Mouse (Mus musculus): ENCODE data around the gene Dixdc1. TPM values are rescaled to one million over a fixed set of nuclear protein-coding genes. Genes with fewer than 3 reads are reported as not detected.

Gene Dixdc1
- polyA plus RNA-seq, 1 experiment from 2014 or later: 21.4 TPM

DNA sequence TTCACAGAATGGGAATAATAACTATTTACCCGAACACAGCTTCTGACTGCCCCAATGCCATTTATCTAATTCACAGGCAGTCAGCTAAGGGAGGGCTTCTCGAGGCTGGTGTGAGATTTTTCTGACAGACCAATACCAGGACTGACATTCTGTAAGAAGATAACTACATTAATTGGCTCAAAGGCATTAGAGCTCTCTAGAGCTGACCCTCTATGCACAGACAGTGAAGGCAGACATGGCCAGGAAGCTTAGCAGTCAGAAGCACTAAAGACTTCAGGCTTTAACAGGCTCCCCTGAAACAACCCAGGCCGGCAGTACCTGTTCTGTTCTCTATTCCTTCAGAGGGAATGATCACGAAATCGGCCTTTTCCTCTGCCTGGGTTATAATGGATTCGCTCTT, 44.2 kb downstream of the Dixdc1 start:
- 0 out of 2 replicates have a peak, but pooled peaks cover 7% of the 10 kb centered on the region for H3K36me3 ChIP-seq (ENCODE audit: poor library complexity, severe bottlenecking)
- H3K9me3 ChIP-seq (replicated peaks): no peaks in the 10 kb centered on the region
- 84% methylated on average over 6 of the region's 6 CpGs for WGBS
- ATAC-seq: no peak
- peaks cover 8% of the 10 kb centered on the region; the same call in 1 of the 2 replicates for H3K27me3 ChIP-seq
- no peak overlapping the region for H3K4me3 ChIP-seq
- H3K4me1 ChIP-seq: peaks cover 42% of the 10 kb centered on the region
- H3K4me2 ChIP-seq: no peak overlapping the region
- no peak overlapping the region for H3K9ac ChIP-seq
- no peak overlapping the region for H3K27ac ChIP-seq

DNA sequence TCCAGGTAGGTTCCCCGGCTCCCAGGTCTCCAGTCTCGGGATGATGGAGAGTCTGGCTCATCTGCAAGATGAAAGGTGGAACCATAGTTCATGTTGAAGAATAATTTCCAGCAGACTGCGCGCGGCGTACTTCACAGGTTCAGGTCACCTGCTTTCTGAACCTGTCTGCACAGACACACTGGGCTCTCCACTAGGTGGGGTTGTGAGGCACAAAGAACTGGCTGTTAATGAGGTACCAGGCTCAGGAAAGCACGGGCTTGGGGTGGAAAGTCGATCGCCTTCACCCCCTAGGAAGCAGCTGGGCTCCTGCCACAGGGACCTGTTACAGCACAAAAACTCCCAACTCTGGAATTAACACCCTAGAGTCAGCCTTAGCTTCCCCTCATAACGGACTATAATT, 45.7 kb downstream of the Dixdc1 start:
- 13% methylated on average over 10 of the region's 10 CpGs for WGBS
- H3K9me3 ChIP-seq (replicated peaks): no peaks in the 10 kb centered on the region
- H3K27ac ChIP-seq: no peak overlapping the region
- peaks cover 40% of the 10 kb centered on the region for H3K4me1 ChIP-seq
- no peak overlapping the region for H3K4me3 ChIP-seq
- no peaks in the 10 kb centered on the region for H3K27me3 ChIP-seq
- no peak for ATAC-seq
- H3K9ac ChIP-seq: no peak overlapping the region
- H3K36me3 ChIP-seq (ENCODE audit: poor library complexity, severe bottlenecking): peaks cover 17% of the 10 kb centered on the region; the same call in 1 of the 2 replicates
- no peak overlapping the region for H3K4me2 ChIP-seq

DNA sequence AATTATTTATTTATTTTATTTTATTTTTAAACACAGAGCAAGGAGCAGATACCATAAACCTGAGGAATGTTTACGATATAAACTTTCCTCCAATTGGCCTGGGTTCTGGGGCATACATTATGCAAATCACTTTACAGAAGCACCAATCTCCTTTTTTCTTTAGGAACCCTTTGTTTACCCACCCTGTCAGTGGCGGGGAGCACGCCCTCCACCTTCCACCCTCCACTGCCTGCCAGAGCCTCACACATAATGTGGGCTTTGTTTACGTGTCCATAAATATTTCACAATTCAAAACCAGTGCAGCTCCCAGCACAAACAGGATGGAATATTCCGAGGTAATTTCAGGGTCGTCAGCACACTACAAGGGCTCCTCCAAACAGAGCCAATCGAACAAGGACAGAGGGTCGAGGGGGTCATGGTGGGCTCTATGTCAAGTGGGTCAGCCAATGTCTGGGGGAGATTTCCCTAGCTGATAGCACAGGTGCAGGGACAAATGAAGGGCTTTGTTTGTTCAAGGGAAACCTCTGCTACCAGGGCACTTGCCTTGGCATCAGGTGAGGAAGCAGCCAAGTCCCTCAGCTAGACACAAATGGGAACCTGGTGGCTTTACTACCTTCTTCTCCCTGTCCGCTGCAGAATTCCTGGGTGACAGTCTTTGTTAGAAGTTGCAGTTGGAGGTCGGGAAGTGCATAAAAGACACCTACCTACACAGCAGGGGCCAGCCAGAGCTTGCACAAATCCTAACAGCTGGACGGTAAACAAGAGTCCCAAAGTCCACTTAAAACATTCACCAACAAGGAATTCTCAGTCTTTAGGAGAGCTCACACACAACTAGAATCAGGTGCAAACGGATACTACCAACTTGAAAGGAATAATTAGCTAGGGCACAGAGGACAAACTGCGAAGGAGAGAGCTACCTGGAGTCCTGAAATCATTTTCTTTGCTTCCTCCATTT, 46.4 kb downstream of the Dixdc1 start:
- Histone ChIP-seq H3K36me3 (ENCODE audit: poor library complexity, severe bottlenecking) (peaks cover 21% of the 10 kb centered on the region; the same call in 1 of the 2 replicates), H3K9me3 (replicated peaks) (no peaks in the 10 kb centered on the region), H3K27me3 (no peaks in the 10 kb centered on the region), H3K27ac (no peak overlapping the region), H3K4me3 (no peak overlapping the region), H3K4me1 (peaks cover 34% of the 10 kb centered on the region), H3K4me2 (peak overlapping the region; percentile 16), H3K9ac (peak overlapping the region; percentile 22; the same call in 1 of the 2 replicates)
- WGBS: 12% methylated on average over 13 of the region's 13 CpGs
- no peak; the same call in 1 of the 2 replicates for ATAC-seq

DNA sequence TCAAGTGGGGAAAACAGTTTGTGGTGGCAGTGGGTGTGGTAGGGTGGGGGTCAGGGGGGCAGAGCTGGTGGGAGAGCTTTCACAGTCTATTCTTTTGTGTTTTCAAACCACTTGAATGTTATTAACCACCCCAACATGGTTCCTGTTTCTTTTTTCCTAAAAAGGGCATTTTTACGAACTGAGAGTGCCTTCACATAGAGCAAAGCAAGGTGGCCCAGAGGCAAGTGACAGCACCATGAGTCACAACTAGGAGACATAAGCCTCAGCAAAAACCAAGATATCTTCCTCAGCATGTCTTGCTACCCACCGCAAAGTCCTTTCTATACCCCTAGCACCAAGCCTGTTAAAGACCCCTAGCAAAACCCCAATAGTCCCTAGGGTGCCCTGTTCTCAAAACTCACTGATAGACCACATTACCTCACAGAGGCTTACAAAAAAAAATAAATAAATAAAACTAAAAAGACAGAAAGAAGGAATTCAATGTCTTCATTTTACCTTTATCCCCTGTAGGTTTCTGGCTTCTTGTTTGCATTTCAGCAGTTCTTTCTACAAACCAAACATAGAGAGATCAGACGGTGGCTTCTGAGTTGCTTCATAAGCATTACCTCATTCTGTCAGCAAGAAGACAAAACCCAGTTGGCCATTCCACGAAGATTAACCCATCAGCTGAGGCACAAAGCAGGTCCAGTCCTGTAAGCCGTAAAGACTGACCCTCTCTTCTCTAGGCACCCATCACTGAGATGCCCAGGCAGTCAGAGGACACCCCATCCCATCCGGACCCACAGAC, 52.3 kb downstream of the Dixdc1 start:
- Histone ChIP-seq H3K4me3 (no peak overlapping the region), H3K9me3 (replicated peaks) (no peaks in the 10 kb centered on the region), H3K4me2 (no peak overlapping the region), H3K27me3 (no peaks in the 10 kb centered on the region), H3K9ac (no peak overlapping the region), H3K36me3 (ENCODE audit: poor library complexity, severe bottlenecking) (peaks cover 57% of the 10 kb centered on the region), H3K4me1 (0 out of 2 replicates have a peak, but pooled peaks cover under 1% of the 10 kb centered on the region), H3K27ac (no peak overlapping the region)
- 85% methylated on average over 6 of the region's 6 CpGs for WGBS
- no peak for ATAC-seq

DNA sequence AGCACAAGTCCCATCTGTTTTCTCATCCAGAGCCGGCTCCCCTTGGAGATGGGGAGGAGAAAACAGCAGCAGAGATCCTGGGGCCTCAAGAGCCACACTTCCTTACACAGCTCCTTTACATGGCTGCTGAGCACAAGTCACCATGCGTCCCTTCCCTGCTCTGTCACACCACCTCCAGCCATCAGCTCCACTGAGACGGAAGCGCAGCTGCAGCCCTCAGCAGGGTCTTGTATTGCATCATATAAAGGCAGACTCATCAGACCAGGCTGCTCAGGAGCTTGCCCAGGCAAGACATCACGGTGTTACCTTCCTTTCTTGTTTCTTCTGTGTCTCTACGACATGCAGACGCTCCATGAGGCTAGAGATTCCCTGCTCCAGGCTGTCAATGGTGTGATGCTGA, 57.6 kb downstream of the Dixdc1 start:
- H3K27ac ChIP-seq: no peak overlapping the region
- ATAC-seq: no peak
- H3K4me3 ChIP-seq: no peak overlapping the region
- H3K9me3 ChIP-seq (replicated peaks): no peaks in the 10 kb centered on the region
- no peaks in the 10 kb centered on the region for H3K27me3 ChIP-seq
- 77% methylated on average over 7 of the region's 7 CpGs for WGBS
- no peak overlapping the region for H3K4me2 ChIP-seq
- H3K9ac ChIP-seq: no peak overlapping the region
- H3K36me3 ChIP-seq (ENCODE audit: poor library complexity, severe bottlenecking): peaks cover 78% of the 10 kb centered on the region
- H3K4me1 ChIP-seq: no peaks in the 10 kb centered on the region

DNA sequence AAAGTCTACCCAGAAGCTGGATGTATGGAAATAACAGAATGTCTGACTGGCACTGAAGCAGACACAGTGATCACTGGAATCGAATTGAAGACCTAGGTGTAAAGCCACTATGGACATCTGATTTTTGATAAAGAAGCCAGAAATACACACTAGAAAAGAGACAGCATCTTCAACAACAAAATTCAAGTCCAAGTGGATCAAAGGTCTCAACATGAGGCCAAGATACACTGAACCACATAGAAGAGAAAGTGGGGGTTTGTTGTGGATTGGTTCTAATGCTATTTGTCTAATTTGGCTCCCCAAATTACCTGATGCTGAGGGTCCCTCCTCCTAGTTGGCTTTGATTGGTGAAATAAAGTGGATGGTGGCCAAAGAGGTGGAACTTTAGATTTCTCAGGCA, 59.9 kb downstream of the Dixdc1 start:
- H3K9ac ChIP-seq: no peak overlapping the region
- H3K4me3 ChIP-seq: no peak overlapping the region
- no peaks in the 10 kb centered on the region for H3K4me1 ChIP-seq
- H3K27ac ChIP-seq: no peak overlapping the region
- H3K36me3 ChIP-seq (ENCODE audit: poor library complexity, severe bottlenecking): peaks cover 61% of the 10 kb centered on the region
- 90% methylated on average over 1 of the region's 1 CpGs for WGBS
- no peaks in the 10 kb centered on the region for H3K9me3 ChIP-seq (replicated peaks)
- no peaks in the 10 kb centered on the region for H3K27me3 ChIP-seq
- no peak overlapping the region for H3K4me2 ChIP-seq
- ATAC-seq: no peak

DNA sequence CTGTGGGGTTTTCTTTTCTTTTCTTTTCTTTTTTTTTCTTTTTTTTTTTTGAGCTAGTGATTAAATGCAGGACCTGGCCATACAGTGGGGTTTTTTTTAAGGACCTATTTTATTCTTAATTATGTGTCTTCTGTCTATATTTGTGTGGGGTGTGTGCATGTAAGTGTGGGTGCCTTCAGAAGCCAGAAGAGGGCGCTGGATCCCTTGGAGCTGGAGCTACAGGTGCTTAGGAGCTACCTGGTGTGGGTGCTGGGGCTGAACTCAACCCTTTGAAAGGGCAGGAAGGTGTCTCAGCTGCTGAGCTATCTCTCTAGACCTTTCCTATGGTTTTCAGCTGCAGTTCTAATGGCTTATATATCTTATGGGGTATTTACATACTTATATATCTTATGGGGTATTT, 64.5 kb downstream of the Dixdc1 start:
- Histone ChIP-seq H3K36me3 (ENCODE audit: poor library complexity, severe bottlenecking) (peaks cover 19% of the 10 kb centered on the region), H3K27me3 (no peaks in the 10 kb centered on the region), H3K4me3 (no peak overlapping the region), H3K27ac (no peak overlapping the region), H3K4me1 (no peaks in the 10 kb centered on the region), H3K9me3 (replicated peaks) (no peaks in the 10 kb centered on the region), H3K9ac (no peak overlapping the region), H3K4me2 (no peak overlapping the region)
- 16% methylated on average over 1 of the region's 1 CpGs for WGBS
- no peak for ATAC-seq

DNA sequence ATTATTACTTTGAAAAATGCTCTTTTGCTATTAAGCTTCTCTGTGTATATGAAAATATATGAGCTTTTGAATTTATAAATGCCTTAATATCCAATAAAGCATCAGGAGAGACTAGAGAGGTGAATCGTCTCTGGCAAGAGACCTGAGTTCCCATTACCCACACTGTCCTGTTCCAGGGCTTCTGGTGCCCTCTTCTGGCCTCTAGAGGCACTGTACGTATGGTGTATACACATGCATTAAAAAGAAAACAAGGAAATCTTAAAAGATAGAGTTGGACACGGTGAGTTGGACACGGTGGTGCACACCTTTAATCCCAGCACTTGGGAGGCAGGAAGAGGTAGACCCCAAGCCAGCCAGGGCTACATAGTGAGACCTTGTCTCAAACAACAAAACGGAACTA, 68.6 kb downstream of the Dixdc1 start:
- H3K27ac ChIP-seq: no peak overlapping the region
- peaks cover 25% of the 10 kb centered on the region for H3K36me3 ChIP-seq (ENCODE audit: poor library complexity, severe bottlenecking)
- H3K9ac ChIP-seq: no peak overlapping the region
- peak; percentile 43; the same call in 1 of the 2 replicates for ATAC-seq
- H3K27me3 ChIP-seq: no peaks in the 10 kb centered on the region
- no peak overlapping the region for H3K4me2 ChIP-seq
- WGBS: 30% methylated on average over 5 of the region's 5 CpGs
- no peak overlapping the region for H3K4me3 ChIP-seq
- H3K9me3 ChIP-seq (replicated peaks): no peaks in the 10 kb centered on the region
- no peaks in the 10 kb centered on the region for H3K4me1 ChIP-seq

DNA sequence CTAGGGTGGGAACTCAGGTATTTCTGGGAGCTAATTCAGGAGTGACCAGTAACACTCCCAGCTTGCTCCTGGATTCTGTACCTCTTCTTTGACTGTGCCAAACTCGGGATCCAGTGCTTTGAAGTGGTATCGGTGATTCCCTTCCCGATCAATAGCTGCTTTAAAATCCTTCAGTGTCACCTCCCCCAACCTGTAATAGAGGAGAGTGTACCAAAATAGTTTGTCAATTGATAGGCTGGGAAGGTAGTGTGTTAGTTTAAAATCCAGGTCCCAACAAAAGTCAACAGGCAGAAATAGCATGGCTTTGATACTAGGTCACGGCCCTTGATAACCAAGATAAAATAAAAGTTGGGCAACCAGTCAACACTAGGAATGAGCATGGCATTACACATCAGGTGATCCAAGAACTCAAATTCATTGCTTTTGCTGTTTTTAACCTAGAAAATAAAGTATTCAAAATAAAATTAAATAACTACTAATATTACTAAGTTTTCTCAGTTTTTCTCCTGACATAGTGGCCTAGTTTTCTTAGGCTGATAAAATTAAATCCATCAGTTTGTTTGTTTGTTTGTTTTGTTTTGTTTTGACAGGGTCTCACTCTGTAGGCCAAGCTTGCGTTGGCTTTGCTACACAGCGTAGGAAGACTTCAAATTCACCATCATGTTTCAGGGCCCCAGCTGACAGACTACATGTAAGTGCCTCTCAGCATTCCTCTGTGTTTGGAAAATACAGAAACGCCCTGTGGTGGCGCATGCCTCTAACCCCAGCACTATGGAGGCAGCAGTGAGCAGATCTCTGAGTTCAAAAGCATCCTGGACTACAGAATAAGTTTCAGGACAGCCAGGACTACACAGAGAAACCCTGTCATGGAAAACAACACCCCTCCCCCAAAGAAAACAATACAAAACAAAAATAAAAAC, 71.5 kb downstream of the Dixdc1 start:
- H3K9me3 ChIP-seq (replicated peaks): no peaks in the 10 kb centered on the region
- no peak for ATAC-seq
- H3K36me3 ChIP-seq (ENCODE audit: poor library complexity, severe bottlenecking): peaks cover 34% of the 10 kb centered on the region
- H3K4me2 ChIP-seq: no peak overlapping the region
- no peak overlapping the region for H3K9ac ChIP-seq
- no peak overlapping the region for H3K4me3 ChIP-seq
- no peak overlapping the region for H3K27ac ChIP-seq
- no peaks in the 10 kb centered on the region for H3K4me1 ChIP-seq
- H3K27me3 ChIP-seq: no peaks in the 10 kb centered on the region
- WGBS: 81% methylated on average over 8 of the region's 8 CpGs

DNA sequence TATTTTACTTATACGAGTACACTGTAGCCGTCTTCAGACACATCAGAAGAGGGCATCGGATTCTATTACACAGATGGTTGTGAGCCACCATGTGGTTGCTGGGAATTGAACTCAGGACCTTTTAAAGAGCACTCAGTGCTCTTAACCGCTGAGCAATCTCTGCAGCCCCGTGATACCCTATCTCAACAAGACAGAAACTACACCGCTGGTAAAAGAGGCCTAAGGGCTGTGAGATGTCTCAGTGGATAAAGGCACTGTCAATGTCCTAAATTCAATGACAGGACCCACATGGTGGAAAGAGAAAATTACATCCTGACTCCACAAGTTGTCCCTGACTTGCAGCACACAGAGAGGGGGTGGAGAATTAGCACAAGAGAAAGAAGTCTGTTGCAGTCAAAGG, 72.9 kb downstream of the Dixdc1 start:
- H3K4me3 ChIP-seq: no peak overlapping the region
- 92% methylated on average over 6 of the region's 6 CpGs for WGBS
- H3K4me1 ChIP-seq: no peaks in the 10 kb centered on the region
- peaks cover 34% of the 10 kb centered on the region for H3K36me3 ChIP-seq (ENCODE audit: poor library complexity, severe bottlenecking)
- H3K27ac ChIP-seq: no peak overlapping the region
- H3K9me3 ChIP-seq (replicated peaks): no peaks in the 10 kb centered on the region
- H3K9ac ChIP-seq: no peak overlapping the region
- no peaks in the 10 kb centered on the region for H3K27me3 ChIP-seq
- no peak for ATAC-seq
- no peak overlapping the region for H3K4me2 ChIP-seq

DNA sequence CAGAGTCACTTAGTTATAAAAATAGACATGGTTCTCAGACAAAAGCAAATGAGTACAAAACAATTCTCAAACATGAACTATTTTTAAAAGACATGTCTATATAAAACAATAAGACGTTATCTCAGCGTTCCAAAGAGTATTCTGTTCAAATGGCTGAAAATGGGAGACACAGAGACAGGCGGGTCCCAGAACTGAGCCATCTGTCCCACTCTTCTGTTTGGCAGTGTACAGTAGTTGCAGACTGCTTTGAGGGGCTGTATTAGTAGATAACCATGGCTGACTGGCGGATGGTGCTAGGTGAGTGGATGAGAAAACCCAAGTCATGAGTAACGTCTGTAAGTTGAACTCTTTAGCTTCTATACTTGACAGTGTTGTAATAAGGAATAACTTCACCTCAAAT, 74.5 kb downstream of the Dixdc1 start:
- 92% methylated on average over 5 of the region's 5 CpGs for WGBS
- H3K4me3 ChIP-seq: no peak overlapping the region
- H3K4me1 ChIP-seq: peaks cover 6% of the 10 kb centered on the region
- no peak overlapping the region for H3K4me2 ChIP-seq
- ATAC-seq: no peak
- H3K27me3 ChIP-seq: no peaks in the 10 kb centered on the region
- H3K9me3 ChIP-seq (replicated peaks): no peaks in the 10 kb centered on the region
- peaks cover 34% of the 10 kb centered on the region for H3K36me3 ChIP-seq (ENCODE audit: poor library complexity, severe bottlenecking)
- no peak overlapping the region for H3K27ac ChIP-seq
- H3K9ac ChIP-seq: no peak overlapping the region

All from forebrain, embryonic 13.5 days (tissue).